Mouse (Mus musculus) heart, postnatal 0 days (tissue): Measurements from ENCODE around the gene Hpd. TPM values are rescaled to one million over a fixed set of nuclear protein-coding genes. Genes with fewer than 3 reads are reported as not detected.

Experiments used
- ATAC-seq: fragments of 200-750 bp; cut with Nextera tagmentation; 2 replicates; pipeline ENCODE4 v1.8.0; 2017; ENCODE audit warnings: low read depth, moderate number of reproducible peaks, moderate library complexity; ENCODE audit not compliant: insufficient read depth
- DNase-seq: peaks from one replicate; pipeline ENCODE4 v3.0.0-alpha.2; 2016; ENCODE audit warnings: low spot score
- H3K27ac ChIP-seq: fragments of 300-500 bp; sonication (generic); 2 replicates; pipeline ENCODE4 v1.5.1; 2014; ENCODE audit warnings: low read depth, mild to moderate bottlenecking
- H3K27me3 ChIP-seq: fragments of 300-500 bp; sonication (generic); 2 replicates; pipeline ENCODE4 v1.6.1; 2014; ENCODE audit warnings: low read length, mixed read lengths; ENCODE audit not compliant: control insufficient read depth, insufficient read depth
- H3K36me3 ChIP-seq: fragments of 300-500 bp; sonication (generic); replicated peaks from 2 replicates; pipeline ENCODE4 v1.6.1; 2014; ENCODE audit warnings: low read length, mixed read lengths; ENCODE audit not compliant: control insufficient read depth, insufficient read depth
- H3K4me1 ChIP-seq: fragments of 300-500 bp; sonication (generic); 2 replicates; pipeline ENCODE4 v1.6.1; 2014; ENCODE audit warnings: antibody characterized with exemption; ENCODE audit not compliant: control insufficient read depth, insufficient read depth
- H3K4me2 ChIP-seq: fragments of 300-500 bp; sonication (generic); 2 replicates; pipeline ENCODE4 v1.6.1; 2014; ENCODE audit warnings: low read depth, mild to moderate bottlenecking, low read length, moderate library complexity
- H3K4me3 ChIP-seq: fragments of 300-500 bp; sonication (generic); 2 replicates; pipeline ENCODE4 v1.5.1; 2014; ENCODE audit warnings: low read depth, low read length
- H3K9ac ChIP-seq: fragments of 300-500 bp; sonication (generic); replicated peaks from 2 replicates; pipeline ENCODE4 v1.6.1; 2014; ENCODE audit warnings: low read depth, low read length, mixed read lengths
- H3K9me3 ChIP-seq: fragments of 300-500 bp; sonication (generic); replicated peaks from 2 replicates; pipeline ENCODE4 v1.6.1; 2016; ENCODE audit warnings: low read length; ENCODE audit not compliant: control insufficient read depth
- CTCF ChIP-seq: IDR thresholded peaks from 2 replicates; pipeline ENCODE4 v1.5.1; 2016; ENCODE audit warnings: antibody characterized with exemption, control low read depth, low read depth
- EP300 ChIP-seq: IDR thresholded peaks from 2 replicates; pipeline ENCODE4 v1.6.1; 2016; ENCODE audit warnings: antibody characterized with exemption, low read depth
- WGBS: fragments of 180-500 bp; shearing (Covaris S2); extraction: QIAGEN DNeasy Blood & Tissue Kit; methylation state at CpG from one replicate; pipeline ENCODE4 v1.1.7; 2014; 5-methylcytosine and 5-hydroxymethylcytosine counted together
- polyA plus RNA-seq: library from polyadenylated mRNA; unstranded; fragments of >200 nt; fragmentation: Nextera tagmentation; extraction: Ambion mirVana; gene quantifications from 2 replicates; pipeline ENCODE4 v1.2.1, GENCODE M21; 2015
- total RNA-seq: library from RNA; depleted of rRNA; stranded (reverse); fragments of >200 nt; gene quantifications from 2 replicates; pipeline ENCODE4 v1.2.3, GENCODE M21; 2014; ENCODE audit warnings: low replicate concordance

The Hpd gene
- total and polyA plus RNA-seq, 2 experiments from 2014 or later: 0.92 TPM; not detected in 1

DNA sequence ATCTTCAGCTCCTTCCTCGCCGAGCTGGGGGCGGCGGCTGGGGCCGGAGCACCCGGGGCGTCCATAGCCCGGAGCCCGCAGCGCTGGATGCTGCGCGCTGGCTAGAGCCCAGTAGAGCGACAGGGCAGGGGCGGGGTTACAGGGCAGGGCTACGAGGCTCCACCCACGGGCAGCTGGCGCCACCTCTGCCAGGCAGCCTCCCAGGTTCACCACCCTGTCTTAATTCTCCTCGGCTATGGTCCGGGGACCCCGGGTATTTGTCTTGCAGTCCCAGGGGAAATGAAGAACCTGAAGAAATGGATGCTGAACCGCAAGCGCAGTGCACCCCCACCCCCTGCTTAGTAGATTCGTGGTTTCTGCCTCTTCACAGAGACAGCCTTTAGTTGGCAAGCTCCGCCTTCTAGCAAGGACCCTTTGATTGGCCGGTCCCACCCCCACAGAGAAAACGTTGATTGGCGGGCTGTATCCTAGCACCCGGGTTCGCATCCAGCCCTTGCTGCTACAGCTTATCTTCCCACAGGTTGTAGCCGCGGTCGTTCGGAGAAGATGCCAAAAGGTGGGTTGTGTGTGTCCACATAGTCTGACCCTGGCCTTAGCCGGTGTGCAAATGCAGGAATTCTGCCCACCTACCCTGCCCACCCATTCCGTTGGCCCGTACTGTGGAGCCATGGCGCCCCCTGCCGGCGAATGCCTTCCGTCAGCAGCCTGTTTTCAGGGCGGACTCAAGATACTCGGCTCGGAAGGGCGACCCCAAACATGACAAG, 50.0 kb downstream of the Hpd start, which contains the start of gene Rhof:
Rhof (minus strand) TSS at position 385 of the 764 bp plus-strand sequence.
- TF ChIP-seq CTCF (peak; percentile 89), EP300 (no peak)
- 2% methylated on average over 44 of the region's 44 CpGs for WGBS

GRCm38 (mm10) chr5:123130814-123131148, 51.7 kb downstream of the Hpd start:
- no peak overlapping the region for H3K27ac ChIP-seq
- no peak for DNase-seq
- 88% methylated on average over 5 of the region's 5 CpGs for WGBS
- H3K4me1 ChIP-seq: peaks cover 25% of the 10 kb centered on the region
- H3K4me2 ChIP-seq: no peak overlapping the region
- no peaks in the 10 kb centered on the region for H3K9me3 ChIP-seq
- no peaks in the 10 kb centered on the region for H3K27me3 ChIP-seq
- no peak for TF ChIP-seq EP300
- TF ChIP-seq CTCF: no peak
- no peak overlapping the region for H3K4me3 ChIP-seq
- no peak for ATAC-seq
- H3K9ac ChIP-seq: no peak overlapping the region
- no peaks in the 10 kb centered on the region for H3K36me3 ChIP-seq

More for the DNA sequence above, 50.0 kb downstream of the Hpd start, which contains the start of gene Rhof:
- Histone ChIP-seq H3K4me2 (peak within 1 kb of the TSS; percentile 98), H3K9me3 (no peaks in the 10 kb centered on the region), H3K4me3 (peak within 1 kb of the TSS; percentile 35), H3K27ac (peak within 1 kb of the TSS; percentile 100), H3K27me3 (no peaks in the 10 kb centered on the region), H3K9ac (no peak within 1 kb of the TSS; the same call in 1 of the 2 replicates), H3K4me1 (peaks cover 39% of the 10 kb centered on the region), H3K36me3 (no peaks in the 10 kb centered on the region)
- DNase-seq: peak; percentile 53
- no peak for ATAC-seq

- H3K9me3 ChIP-seq: no peaks in the 10 kb centered on the region
- no peak overlapping the region for H3K4me2 ChIP-seq
- H3K27ac ChIP-seq: no peak overlapping the region
- DNase-seq (no peak), ATAC-seq (no peak)
- TF ChIP-seq CTCF (no peak), EP300 (no peak)
- H3K36me3 ChIP-seq: no peaks in the 10 kb centered on the region
- H3K9ac ChIP-seq: no peak overlapping the region
- H3K27me3 ChIP-seq: no peaks in the 10 kb centered on the region
- WGBS: 88% methylated on average over 9 of the region's 9 CpGs
- H3K4me1 ChIP-seq: peaks cover 23% of the 10 kb centered on the region
- H3K4me3 ChIP-seq: no peak overlapping the region
These were observed 52.3 kb downstream of the Hpd start for GRCm38 (mm10) chr5:123130030-123130813.

DNA sequence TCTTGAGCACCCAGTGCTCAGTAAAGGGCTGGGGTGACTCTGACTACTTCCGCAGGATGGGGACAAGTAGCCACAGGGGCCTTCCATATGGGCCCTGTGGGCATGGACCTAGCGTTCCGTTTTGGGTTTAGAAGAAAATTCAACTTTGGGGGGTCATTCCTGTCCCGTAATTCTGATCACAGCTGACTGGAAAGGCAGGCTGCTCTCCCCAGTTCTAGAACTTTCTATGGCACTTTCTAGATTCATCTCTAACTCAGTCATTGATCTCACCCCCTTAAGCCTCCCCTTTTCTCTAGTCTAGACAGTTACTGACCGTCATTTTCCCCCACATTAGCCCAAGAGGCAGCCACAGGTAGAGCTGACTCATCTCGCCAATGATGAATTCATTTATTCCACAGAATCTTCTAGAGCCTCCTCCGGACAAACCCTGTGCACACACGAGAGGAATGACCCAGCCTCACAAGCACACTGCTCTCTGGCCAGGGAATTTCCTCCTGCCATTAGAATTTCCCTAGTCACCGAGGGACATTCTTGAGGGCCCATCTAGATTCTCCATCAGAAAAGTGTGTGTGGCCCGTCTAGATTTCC, 53.3 kb downstream of the Hpd start:
- no peaks in the 10 kb centered on the region for H3K27me3 ChIP-seq
- H3K4me2 ChIP-seq: 0 out of 2 replicates have a peak overlapping the region, but pooled peaks have one; percentile 39
- no peak overlapping the region for H3K9ac ChIP-seq
- H3K36me3 ChIP-seq: no peaks in the 10 kb centered on the region
- TF ChIP-seq CTCF: no peak
- TF ChIP-seq EP300: no peak
- DNase-seq (no peak), ATAC-seq (no peak)
- no peak overlapping the region for H3K27ac ChIP-seq
- no peak overlapping the region for H3K4me3 ChIP-seq
- no peaks in the 10 kb centered on the region for H3K9me3 ChIP-seq
- 76% methylated on average over 10 of the region's 10 CpGs for WGBS
- H3K4me1 ChIP-seq: peaks cover 13% of the 10 kb centered on the region

GRCm38 (mm10) chr5:123128426-123129169, 53.9 kb downstream of the Hpd start:
- Histone ChIP-seq H3K4me2 (peak overlapping the region; percentile 39; the same call in 1 of the 2 replicates), H3K4me1 (peaks cover 7% of the 10 kb centered on the region), H3K9me3 (no peaks in the 10 kb centered on the region), H3K9ac (no peak overlapping the region), H3K36me3 (no peaks in the 10 kb centered on the region), H3K27ac (peak overlapping the region; percentile 65), H3K4me3 (no peak overlapping the region), H3K27me3 (no peaks in the 10 kb centered on the region)
- ATAC-seq: no peak
- TF ChIP-seq CTCF: no peak
- no peak for TF ChIP-seq EP300
- no peak for DNase-seq
- 56% methylated on average over 10 of the region's 10 CpGs for WGBS
